Mouse (Mus musculus): Measurements from ENCODE around the gene Tmem242. TPM values are rescaled to one million over a fixed set of nuclear protein-coding genes. Genes with fewer than 3 reads are reported as not detected.

Gene Tmem242
- polyA plus RNA-seq, 1 experiment from 2014 or later = 106 TPM

DNA sequence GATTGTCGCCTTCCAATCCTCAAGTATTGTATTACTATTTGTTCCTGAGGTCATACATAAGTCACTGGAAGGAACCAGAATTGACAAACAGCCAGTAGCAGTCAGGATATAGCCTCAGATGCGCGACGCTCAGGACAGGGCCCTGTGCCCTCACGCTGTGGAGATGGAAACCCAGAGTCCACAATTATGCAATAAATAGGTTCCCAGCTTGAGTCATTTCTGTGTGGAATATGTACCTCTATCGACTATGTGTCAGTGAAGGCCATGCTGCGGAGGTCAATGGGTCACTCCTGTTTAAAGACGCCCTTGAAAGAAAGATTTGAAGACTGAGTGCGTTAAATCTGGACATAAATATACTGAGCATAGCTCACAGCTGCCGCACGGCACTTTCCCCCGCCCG lies 26.7 kb downstream of the Tmem242 start:
- no peaks in the 10 kb centered on the region for H3K27me3 ChIP-seq
- H3K9ac ChIP-seq = no peak overlapping the region
- H3K4me1 ChIP-seq (replicated peaks) = no peaks in the 10 kb centered on the region
- H3K27ac ChIP-seq = no peak overlapping the region
- WGBS = 88% methylated on average over 13 of the region's 13 CpGs
- no peaks in the 10 kb centered on the region for H3K9me3 ChIP-seq
- no peak overlapping the region for H3K4me2 ChIP-seq
- H3K36me3 ChIP-seq = peaks cover 24% of the 10 kb centered on the region
- no peak overlapping the region for H3K4me3 ChIP-seq
- no peak for ATAC-seq (ENCODE audit: low FRiP score)

DNA sequence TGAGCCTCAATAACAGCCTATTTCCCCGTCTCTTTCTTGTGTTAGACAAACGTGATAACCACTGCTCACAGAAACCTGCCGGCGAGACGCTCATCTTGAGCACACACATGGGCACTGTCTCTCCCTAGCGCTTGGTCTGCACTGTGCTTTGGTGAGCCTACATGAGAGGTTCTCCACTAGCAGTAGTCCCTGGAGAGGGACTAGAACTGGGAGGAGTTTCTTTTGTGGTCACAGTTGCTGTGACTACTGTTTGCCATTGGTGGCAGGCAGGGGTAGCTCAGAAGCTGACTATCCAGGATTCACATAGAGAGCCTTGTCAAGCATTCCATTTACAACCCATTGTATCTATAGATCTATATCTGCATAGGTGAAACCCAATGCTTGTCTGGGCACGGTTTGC lies 27.3 kb downstream of the Tmem242 start:
- ATAC-seq (ENCODE audit: low FRiP score) = no peak
- 92% methylated on average over 7 of the region's 7 CpGs for WGBS
- Histone ChIP-seq H3K4me1 (replicated peaks) (no peaks in the 10 kb centered on the region), H3K36me3 (peaks cover 18% of the 10 kb centered on the region), H3K27me3 (no peaks in the 10 kb centered on the region), H3K4me2 (no peak overlapping the region), H3K4me3 (no peak overlapping the region), H3K9ac (no peak overlapping the region), H3K9me3 (no peaks in the 10 kb centered on the region), H3K27ac (no peak overlapping the region; the same call in 1 of the 2 replicates)

DNA sequence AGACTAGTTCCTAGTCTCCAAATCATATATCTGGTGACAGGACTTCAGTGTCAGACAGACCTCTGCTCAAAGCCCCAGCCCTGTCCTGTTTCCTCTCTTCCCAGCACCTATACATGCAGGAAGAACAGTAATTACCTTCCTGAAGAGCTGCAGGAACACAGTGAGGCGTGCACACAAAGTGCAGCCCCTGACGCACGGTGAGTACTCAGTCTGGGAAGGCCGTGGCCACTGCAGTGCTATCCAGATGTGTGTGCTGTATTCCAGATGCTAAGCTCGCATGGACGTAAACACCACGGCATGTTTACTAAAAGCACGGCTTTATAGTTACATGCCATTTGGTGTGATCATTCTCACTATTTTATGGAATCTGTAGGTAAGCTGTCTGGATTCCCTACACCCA lies 27.8 kb downstream of the Tmem242 start:
- Histone ChIP-seq H3K9me3 (no peaks in the 10 kb centered on the region), H3K27me3 (no peaks in the 10 kb centered on the region), H3K27ac (no peak overlapping the region; the same call in 1 of the 2 replicates), H3K36me3 (peaks cover 13% of the 10 kb centered on the region), H3K9ac (no peak overlapping the region), H3K4me1 (replicated peaks) (0 out of 2 replicates have a peak, but pooled peaks cover 3% of the 10 kb centered on the region), H3K4me3 (no peak overlapping the region), H3K4me2 (no peak overlapping the region)
- no peak for ATAC-seq (ENCODE audit: low FRiP score)
- 95% methylated on average over 8 of the region's 8 CpGs for WGBS

- Histone ChIP-seq H3K9ac (no peak overlapping the region), H3K4me3 (no peak overlapping the region), H3K9me3 (no peaks in the 10 kb centered on the region), H3K36me3 (peaks cover 13% of the 10 kb centered on the region), H3K4me2 (no peak overlapping the region), H3K4me1 (replicated peaks) (0 out of 2 replicates have a peak, but pooled peaks cover 7% of the 10 kb centered on the region), H3K27ac (no peak overlapping the region), H3K27me3 (0 out of 2 replicates have a peak, but pooled peaks cover 3% of the 10 kb centered on the region)
- ATAC-seq (ENCODE audit: low FRiP score) = no peak
- WGBS = 95% methylated on average over 17 of the region's 17 CpGs
Measured at GRCm38 (mm10) chr17:5411205-5411604, 28.9 kb downstream of the Tmem242 start.

GRCm38 (mm10) chr17:5410336-5410735 lies 29.7 kb downstream of the Tmem242 start:
- 92% methylated on average over 4 of the region's 4 CpGs for WGBS
- peaks cover 7% of the 10 kb centered on the region; the same call in 1 of the 2 replicates for H3K4me1 ChIP-seq (replicated peaks)
- H3K36me3 ChIP-seq = peaks cover 13% of the 10 kb centered on the region
- ATAC-seq (ENCODE audit: low FRiP score) = no peak
- peaks cover 6% of the 10 kb centered on the region for H3K27me3 ChIP-seq
- H3K9ac ChIP-seq = no peak overlapping the region
- no peak overlapping the region for H3K4me3 ChIP-seq
- H3K9me3 ChIP-seq = no peaks in the 10 kb centered on the region
- H3K4me2 ChIP-seq = no peak overlapping the region
- H3K27ac ChIP-seq = no peak overlapping the region

GRCm38 (mm10) chr17:5407030-5407429 lies 33.0 kb downstream of the Tmem242 start:
- WGBS = 64% methylated on average over 6 of the region's 6 CpGs
- H3K27ac ChIP-seq = peak overlapping the region; percentile 5
- ATAC-seq (ENCODE audit: low FRiP score) = no peak

GRCm38 (mm10) chr17:5406566-5406965 lies 33.5 kb downstream of the Tmem242 start:
- 43% methylated on average over 10 of the region's 10 CpGs for WGBS
- no peak overlapping the region for H3K4me3 ChIP-seq
- H3K9me3 ChIP-seq = no peaks in the 10 kb centered on the region
- peaks cover 25% of the 10 kb centered on the region for H3K4me1 ChIP-seq (replicated peaks)
- no peak overlapping the region for H3K4me2 ChIP-seq
- peak overlapping the region; percentile 5 for H3K27ac ChIP-seq
- ATAC-seq (ENCODE audit: low FRiP score) = no peak
- peaks cover 24% of the 10 kb centered on the region for H3K27me3 ChIP-seq
- H3K9ac ChIP-seq = no peak overlapping the region
- H3K36me3 ChIP-seq = peaks cover 13% of the 10 kb centered on the region

More at GRCm38 (mm10) chr17:5407030-5407429, 33.0 kb downstream of the Tmem242 start:
- no peak overlapping the region for H3K4me3 ChIP-seq
- peaks cover 22% of the 10 kb centered on the region for H3K4me1 ChIP-seq (replicated peaks)
- H3K36me3 ChIP-seq = peaks cover 13% of the 10 kb centered on the region
- no peaks in the 10 kb centered on the region for H3K9me3 ChIP-seq
- H3K27me3 ChIP-seq = peaks cover 24% of the 10 kb centered on the region
- no peak overlapping the region for H3K4me2 ChIP-seq
- no peak overlapping the region for H3K9ac ChIP-seq

GRCm38 (mm10) chr17:5403885-5404284 lies 36.2 kb downstream of the Tmem242 start:
- H3K4me1 ChIP-seq (replicated peaks) = peaks cover 25% of the 10 kb centered on the region
- no peaks in the 10 kb centered on the region for H3K9me3 ChIP-seq
- H3K36me3 ChIP-seq = no peaks in the 10 kb centered on the region
- no peak overlapping the region for H3K27ac ChIP-seq
- WGBS = 82% methylated on average over 6 of the region's 6 CpGs
- no peak overlapping the region for H3K4me3 ChIP-seq
- H3K27me3 ChIP-seq = peaks cover 31% of the 10 kb centered on the region
- H3K4me2 ChIP-seq = no peak overlapping the region
- no peak for ATAC-seq (ENCODE audit: low FRiP score)
- H3K9ac ChIP-seq = no peak overlapping the region

DNA sequence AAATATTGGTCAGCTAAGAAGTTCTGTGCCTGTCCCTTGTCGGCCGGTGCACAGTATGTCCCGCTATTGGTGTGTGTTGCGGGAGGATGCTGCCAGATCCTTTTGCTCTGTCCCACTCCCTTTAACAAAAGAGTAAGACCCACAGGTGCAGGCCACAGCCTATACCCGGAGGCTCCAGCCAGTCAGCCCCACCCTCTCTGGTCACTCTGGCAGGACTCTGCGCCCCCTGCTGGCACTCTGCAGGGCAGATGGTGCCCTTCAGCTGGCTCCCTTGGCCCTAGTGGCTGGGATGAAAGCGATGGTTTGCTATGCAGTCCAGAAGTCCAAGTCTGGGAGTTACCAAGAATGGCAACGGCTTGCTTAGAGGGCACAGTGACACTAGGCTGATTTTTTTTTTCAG lies 37.4 kb downstream of the Tmem242 start:
- Histone ChIP-seq H3K36me3 (no peaks in the 10 kb centered on the region), H3K9me3 (no peaks in the 10 kb centered on the region), H3K4me2 (peak overlapping the region; percentile 20; the same call in 1 of the 2 replicates), H3K9ac (no peak overlapping the region), H3K4me1 (replicated peaks) (peaks cover 27% of the 10 kb centered on the region), H3K27me3 (peaks cover 36% of the 10 kb centered on the region), H3K4me3 (no peak overlapping the region), H3K27ac (no peak overlapping the region)
- WGBS = 30% methylated on average over 8 of the region's 8 CpGs
- peak; percentile 43 for ATAC-seq (ENCODE audit: low FRiP score)

DNA sequence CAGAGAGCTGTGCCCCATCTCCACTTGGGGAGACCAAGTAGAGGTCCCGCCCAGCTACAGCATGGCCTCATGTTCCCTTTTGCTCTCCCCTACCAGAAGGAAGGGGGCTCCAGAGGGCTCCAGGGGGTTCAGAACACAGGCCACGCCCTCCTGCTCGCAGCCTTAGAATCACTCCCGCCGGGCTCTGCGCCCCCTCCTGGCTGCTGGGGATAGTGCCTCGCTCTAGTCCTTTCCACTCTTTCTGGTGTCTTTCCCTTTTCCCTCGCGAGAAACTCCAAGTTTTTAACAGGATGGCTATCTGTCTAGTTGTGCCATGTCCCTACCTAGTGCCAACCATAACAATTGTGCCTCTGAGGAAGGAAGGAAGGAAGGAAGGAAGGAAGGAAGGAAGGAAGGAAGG lies 38.0 kb downstream of the Tmem242 start:
- H3K4me2 ChIP-seq = peak overlapping the region; percentile 21; the same call in 1 of the 2 replicates
- no peak; the same call in 1 of the 2 replicates for ATAC-seq (ENCODE audit: low FRiP score)
- WGBS = 5% methylated on average over 9 of the region's 9 CpGs

GRCm38 (mm10) chr17:5401288-5401687 lies 38.8 kb downstream of the Tmem242 start:
- 93% methylated on average over 10 of the region's 10 CpGs for WGBS
- ATAC-seq (ENCODE audit: low FRiP score) = no peak
- Histone ChIP-seq H3K4me1 (replicated peaks) (peaks cover 25% of the 10 kb centered on the region), H3K9me3 (no peaks in the 10 kb centered on the region), H3K36me3 (no peaks in the 10 kb centered on the region), H3K4me3 (no peak overlapping the region), H3K27me3 (peaks cover 34% of the 10 kb centered on the region), H3K9ac (no peak overlapping the region), H3K27ac (no peak overlapping the region), H3K4me2 (no peak overlapping the region)

More for the DNA sequence above, 38.0 kb downstream of the Tmem242 start:
- no peak overlapping the region for H3K9ac ChIP-seq
- no peaks in the 10 kb centered on the region for H3K9me3 ChIP-seq
- no peak overlapping the region for H3K4me3 ChIP-seq
- H3K27ac ChIP-seq = no peak overlapping the region
- peaks cover 26% of the 10 kb centered on the region for H3K4me1 ChIP-seq (replicated peaks)
- no peaks in the 10 kb centered on the region for H3K36me3 ChIP-seq
- peaks cover 36% of the 10 kb centered on the region for H3K27me3 ChIP-seq

DNA sequence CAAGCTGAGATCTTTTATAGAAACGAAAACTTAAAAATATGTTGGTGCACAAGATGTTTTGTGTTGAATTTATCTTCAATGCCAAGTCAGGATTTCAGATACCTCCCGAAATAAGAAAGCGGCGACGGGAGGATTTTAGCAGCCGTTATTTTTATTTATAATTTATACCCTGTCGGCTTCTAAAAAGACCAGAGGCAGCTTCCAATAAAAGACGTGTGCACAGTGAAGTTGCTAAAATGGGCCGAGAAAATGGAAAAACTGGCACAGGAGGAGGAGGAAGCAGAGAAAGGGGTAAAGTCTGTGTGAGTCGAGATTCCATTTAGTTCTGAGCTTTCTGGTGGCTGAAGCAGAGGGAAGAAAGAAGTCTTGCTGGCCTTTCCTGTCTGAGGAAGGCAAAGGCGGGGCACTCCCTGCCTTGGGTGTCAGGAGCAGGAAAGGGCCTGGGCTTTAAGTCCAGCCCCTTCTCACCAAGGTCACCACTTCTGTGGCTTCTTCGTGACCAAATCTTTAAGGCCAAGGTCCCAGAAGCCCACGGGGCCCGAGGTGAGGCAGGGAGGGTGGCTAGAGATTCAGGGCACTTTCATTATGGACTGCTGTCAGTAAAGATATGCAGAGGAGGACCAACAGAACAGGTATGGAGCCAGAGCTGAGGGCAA lies 39.5 kb downstream of the Tmem242 start:
- WGBS = 80% methylated on average over 14 of the region's 14 CpGs
- H3K9ac ChIP-seq = no peak overlapping the region
- peaks cover 25% of the 10 kb centered on the region for H3K4me1 ChIP-seq (replicated peaks)
- peaks cover 33% of the 10 kb centered on the region for H3K27me3 ChIP-seq
- no peak overlapping the region for H3K27ac ChIP-seq
- ATAC-seq (ENCODE audit: low FRiP score) = no peak
- no peaks in the 10 kb centered on the region for H3K9me3 ChIP-seq
- no peak overlapping the region for H3K4me2 ChIP-seq
- no peaks in the 10 kb centered on the region for H3K36me3 ChIP-seq
- H3K4me3 ChIP-seq = no peak overlapping the region

Measured in hindbrain, embryonic 13.5 days (tissue).